Mouse (Mus musculus) embryonic fibroblast, embryonic 13.5 days (primary cell): Measurements from ENCODE around the gene Gtsf1.

Experiments used
- CTCF ChIP-seq: IDR thresholded peaks from 2 replicates; pipeline ENCODE4 v1.5.1; 2011; ENCODE audit warnings: mild to moderate bottlenecking, control low read depth, low read length, moderate library complexity, borderline replicate concordance; ENCODE audit not compliant: insufficient read depth
- POLR2A ChIP-seq: IDR thresholded peaks from 2 replicates; pipeline ENCODE4 v1.6.1; 2011; ENCODE audit warnings: low read depth, mild to moderate bottlenecking, control low read depth, low read length, moderate library complexity

GRCm38 (mm10) chr15:103383771-103384488, 46.3 kb downstream of the Gtsf1 start:
- no peak for TF ChIP-seq CTCF
- no peak for TF ChIP-seq POLR2A
